Mouse (Mus musculus): ENCODE data around the gene Oxnad1.

The Oxnad1 gene

GRCm38 (mm10) chr14:32084761-32085485 lies at the start of gene Oxnad1:
Gene Oxnad1 (plus strand): TSS chr14:32085374.
- DNase-seq (ENCODE audit: low spot score in 2 of 2): no peak

GRCm38 (mm10) chr14:32036482-32036881 lies 48.7 kb upstream of the Oxnad1 start:
- DNase-seq (ENCODE audit: low spot score in 2 of 2): no peak

- no peak for DNase-seq (ENCODE audit: low spot score in 2 of 2)
These were observed 47.4 kb upstream of the Oxnad1 start for GRCm38 (mm10) chr14:32037661-32038252.

GRCm38 (mm10) chr14:32042108-32042507 lies 43.1 kb upstream of the Oxnad1 start:
- DNase-seq (ENCODE audit: low spot score in 2 of 2): no peak

- no peak for DNase-seq (ENCODE audit: low spot score in 2 of 2)
These were observed 38.8 kb upstream of the Oxnad1 start for GRCm38 (mm10) chr14:32046357-32046756.

- no peak for DNase-seq (ENCODE audit: low spot score in 2 of 2)
These were observed 35.0 kb upstream of the Oxnad1 start for GRCm38 (mm10) chr14:32050171-32050570.

- no peak for DNase-seq (ENCODE audit: low spot score in 2 of 2)
These were observed 31.3 kb upstream of the Oxnad1 start for GRCm38 (mm10) chr14:32053895-32054294.

- no peak for DNase-seq (ENCODE audit: low spot score in 2 of 2)
These were observed 30.4 kb upstream of the Oxnad1 start for GRCm38 (mm10) chr14:32054788-32055187.

- DNase-seq (ENCODE audit: low spot score in 2 of 2): no peak
These were observed 29.4 kb upstream of the Oxnad1 start for GRCm38 (mm10) chr14:32055781-32056180.

- DNase-seq (ENCODE audit: low spot score in 2 of 2): no peak
These were observed 28.5 kb upstream of the Oxnad1 start for GRCm38 (mm10) chr14:32056675-32057074.

GRCm38 (mm10) chr14:32057664-32058063 lies 27.5 kb upstream of the Oxnad1 start:
- no peak for DNase-seq (ENCODE audit: low spot score in 2 of 2)

GRCm38 (mm10) chr14:32061398-32061797 lies 23.8 kb upstream of the Oxnad1 start:
- no peak for DNase-seq (ENCODE audit: low spot score in 2 of 2)

GRCm38 (mm10) chr14:32072807-32073206 lies 12.4 kb upstream of the Oxnad1 start:
- DNase-seq (ENCODE audit: low spot score in 2 of 2): no peak

GRCm38 (mm10) chr14:32073211-32073685 lies 11.9 kb upstream of the Oxnad1 start:
- peak in 1 of 2 experiments; percentile 46 for DNase-seq (ENCODE audit: low spot score in 2 of 2)

GRCm38 (mm10) chr14:32073901-32074300 lies 11.3 kb upstream of the Oxnad1 start:
- DNase-seq (ENCODE audit: low spot score in 2 of 2): no peak

- peak in 1 of 2 experiments; percentile 48 for DNase-seq (ENCODE audit: low spot score in 2 of 2)
These were observed 8.1 kb upstream of the Oxnad1 start for GRCm38 (mm10) chr14:32076896-32077575.

GRCm38 (mm10) chr14:32081026-32081425 lies 4.1 kb upstream of the Oxnad1 start:
- DNase-seq (ENCODE audit: low spot score in 2 of 2): no peak

- no peak for DNase-seq (ENCODE audit: low spot score in 2 of 2)
These were observed 2.3 kb upstream of the Oxnad1 start for GRCm38 (mm10) chr14:32082891-32083290.

GRCm38 (mm10) chr14:32083466-32083865 lies 1.7 kb upstream of the Oxnad1 start:
- no peak for DNase-seq (ENCODE audit: low spot score in 2 of 2)

GRCm38 (mm10) chr14:32085486-32086201 lies 470 bp downstream of the Oxnad1 start, which contains the start of gene Dph3:
Gene Dph3 (minus strand): TSS chr14:32085729.
- peak; percentile 96 to 99 for DNase-seq (ENCODE audit: low spot score in 2 of 2)

GRCm38 (mm10) chr14:32086226-32086625 lies 1.1 kb downstream of the Oxnad1 start:
- DNase-seq (ENCODE audit: low spot score in 2 of 2): no peak

All from frontal cortex, postnatal 10 days (tissue).